Mouse (Mus musculus) c-Kit-positive CD71-positive TER-119-positive erythroid progenitor cells, embryonic 14.5 days (primary cell): ENCODE data around the gene a.

Source experiments
- DNase-seq: peaks from one replicate; pipeline ENCODE4 v3.0.0-alpha.2; 2013; ENCODE audit warnings: low spot score

a gene

GRCm38 (mm10) chr2:155098720-155099380, 307.6 kb downstream of the a start:
- no peak for DNase-seq

GRCm38 (mm10) chr2:155099421-155099820, 308.2 kb downstream of the a start:
- DNase-seq: no peak

DNA sequence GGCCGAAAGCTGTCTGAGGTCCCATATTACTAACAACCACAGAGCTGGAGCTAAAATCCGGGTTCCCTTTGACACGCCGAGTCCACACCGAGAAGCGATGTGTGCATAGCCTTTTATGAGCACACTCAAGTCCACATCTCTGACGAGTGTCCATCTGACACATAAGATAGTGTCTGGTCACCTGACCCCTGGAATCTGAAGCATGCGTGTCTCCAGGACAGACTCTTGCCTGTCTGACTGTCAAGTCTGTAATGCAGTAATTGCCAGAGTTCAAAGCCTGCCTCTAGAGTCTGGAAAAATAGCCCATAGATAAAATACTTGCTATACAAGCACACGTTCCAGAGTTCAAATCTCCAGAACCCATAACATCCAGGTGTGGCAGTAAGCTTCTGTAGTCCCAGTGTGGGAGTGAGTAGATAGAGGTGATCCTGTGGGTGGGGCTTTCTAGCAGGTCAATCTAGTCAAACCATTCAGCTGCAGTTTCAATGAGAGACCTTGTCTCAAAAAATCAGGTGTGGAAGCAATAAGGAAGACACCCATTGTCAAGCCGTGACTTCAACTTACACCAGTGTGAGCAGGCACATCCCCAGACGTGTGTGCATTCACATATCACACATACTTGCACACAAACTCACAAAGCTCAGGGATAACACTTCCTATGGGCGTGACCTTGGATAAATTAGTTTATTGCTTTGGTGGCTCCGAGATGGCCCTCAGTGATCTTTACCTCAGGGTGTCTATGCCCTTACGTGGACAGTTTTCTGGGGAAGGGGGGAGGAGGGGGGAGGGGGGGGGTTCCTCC, 309.0 kb downstream of the a start:
- DNase-seq: no peak
